Mouse (Mus musculus): ENCODE results near the gene Wee2. TPM values are rescaled to one million over a fixed set of nuclear protein-coding genes. Genes with fewer than 3 reads are reported as not detected.

The Wee2 gene
- not detected for total RNA-seq (2021)
- long read RNA-seq = 0 reads

- no peak for DNase-seq (ENCODE audit: low spot score in 2 of 2)
These were observed at the start of gene Wee2 for GRCm38 (mm10) chr6:40438936-40439335. Gene Wee2 (plus strand): TSS chr6:40439088.

GRCm38 (mm10) chr6:40390975-40391374 lies 47.9 kb upstream of the Wee2 start:
- no peak for DNase-seq (ENCODE audit: low spot score in 2 of 2)

DNA sequence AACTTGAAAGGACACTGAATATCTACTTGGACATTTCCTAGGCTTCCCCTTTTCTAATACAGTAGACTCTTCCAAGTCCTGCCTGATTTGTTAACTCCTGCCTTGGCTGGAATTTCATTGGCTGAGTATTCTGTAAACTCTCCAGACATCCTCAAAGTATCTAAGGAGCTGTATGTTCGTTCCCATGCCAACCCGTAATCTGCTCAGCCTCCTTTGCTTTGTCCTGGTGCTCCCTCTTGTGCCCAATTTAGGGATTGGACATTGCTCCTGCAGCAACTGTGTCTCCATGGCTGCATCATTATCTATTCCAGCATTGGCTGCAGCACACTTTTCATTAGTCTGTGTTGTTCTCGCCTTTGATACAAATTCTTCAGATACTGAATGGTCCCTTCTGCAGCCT lies 45.7 kb upstream of the Wee2 start:
- DNase-seq (ENCODE audit: low spot score in 2 of 2) = peak; percentile 85 to 90

GRCm38 (mm10) chr6:40402031-40402430 lies 36.9 kb upstream of the Wee2 start:
- no peak for DNase-seq (ENCODE audit: low spot score in 2 of 2)

GRCm38 (mm10) chr6:40403640-40404285 lies 35.1 kb upstream of the Wee2 start:
- no peak for DNase-seq (ENCODE audit: low spot score in 2 of 2)

- no peak for DNase-seq (ENCODE audit: low spot score in 2 of 2)
These were observed 27.8 kb upstream of the Wee2 start for GRCm38 (mm10) chr6:40411085-40411484.

DNA sequence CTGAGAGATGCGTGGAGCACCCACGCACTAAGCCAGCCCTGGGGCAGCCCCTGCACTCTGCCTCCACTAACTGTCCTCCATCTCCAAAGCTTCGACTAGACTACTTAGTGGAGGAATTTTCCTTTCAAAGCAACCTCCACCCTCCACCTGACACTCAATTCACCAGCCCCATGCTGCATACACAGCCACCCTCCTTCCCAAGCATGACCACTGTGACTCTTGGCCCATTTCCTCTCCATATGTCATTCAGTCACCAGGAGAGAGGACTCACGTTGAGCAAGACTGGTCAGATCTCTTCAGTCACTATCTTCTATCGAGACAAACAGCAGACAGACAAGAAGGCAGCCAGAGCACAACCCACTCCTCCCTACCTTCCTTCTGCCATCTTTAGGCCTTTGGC lies 25.8 kb upstream of the Wee2 start:
- DNase-seq (ENCODE audit: low spot score in 2 of 2) = no peak

- DNase-seq (ENCODE audit: low spot score in 2 of 2) = no peak
These were observed 25.3 kb upstream of the Wee2 start for GRCm38 (mm10) chr6:40413565-40413964.

GRCm38 (mm10) chr6:40415799-40416198 lies 23.1 kb upstream of the Wee2 start:
- no peak for DNase-seq (ENCODE audit: low spot score in 2 of 2)

GRCm38 (mm10) chr6:40418386-40418785 lies 20.5 kb upstream of the Wee2 start:
- DNase-seq (ENCODE audit: low spot score in 2 of 2) = no peak

DNA sequence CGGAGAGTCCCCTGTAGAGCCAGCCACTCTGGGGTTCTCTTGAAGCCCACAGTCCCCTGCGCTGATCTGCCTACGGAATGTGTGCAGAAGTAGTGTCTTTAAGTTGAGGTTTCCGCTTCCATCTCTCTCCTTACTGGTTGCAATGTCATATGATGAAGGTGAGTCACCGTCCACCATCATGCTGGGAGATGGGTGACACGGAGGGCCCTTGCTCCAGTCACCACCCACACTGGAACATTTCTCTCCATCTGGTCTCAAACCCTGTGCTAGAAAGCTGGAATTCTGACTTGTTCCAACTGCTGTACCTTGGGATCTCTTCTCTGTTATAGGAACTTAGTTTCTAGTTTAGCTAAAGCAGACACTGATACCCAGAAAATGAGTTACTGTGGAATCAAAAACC lies 17.8 kb upstream of the Wee2 start:
- no peak for DNase-seq (ENCODE audit: low spot score in 2 of 2)

DNA sequence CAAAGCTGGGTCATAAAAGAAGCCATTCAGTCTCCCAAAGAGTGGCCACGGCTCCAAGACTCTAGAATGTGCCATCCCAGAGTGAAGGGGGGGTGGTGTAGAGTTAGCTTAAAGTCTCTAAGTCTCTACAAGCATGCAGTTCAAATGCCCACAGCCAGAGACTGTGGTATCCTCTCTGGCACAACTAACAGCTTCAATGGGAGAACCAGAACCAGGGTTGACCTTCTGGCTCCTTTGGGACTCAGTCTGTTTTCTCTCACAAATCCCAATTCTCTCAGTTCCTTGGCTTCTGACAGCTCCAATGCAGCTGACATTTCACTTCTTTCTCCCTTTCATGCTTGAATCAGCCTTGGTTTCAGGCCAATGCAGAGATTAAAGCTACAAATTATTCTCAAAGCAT lies 15.9 kb upstream of the Wee2 start:
- DNase-seq (ENCODE audit: low spot score in 2 of 2) = no peak

GRCm38 (mm10) chr6:40423774-40424173 lies 15.1 kb upstream of the Wee2 start:
- peak in 1 of 2 experiments; percentile 48 for DNase-seq (ENCODE audit: low spot score in 2 of 2)

GRCm38 (mm10) chr6:40427441-40427840 lies 11.4 kb upstream of the Wee2 start:
- DNase-seq (ENCODE audit: low spot score in 2 of 2) = no peak

DNA sequence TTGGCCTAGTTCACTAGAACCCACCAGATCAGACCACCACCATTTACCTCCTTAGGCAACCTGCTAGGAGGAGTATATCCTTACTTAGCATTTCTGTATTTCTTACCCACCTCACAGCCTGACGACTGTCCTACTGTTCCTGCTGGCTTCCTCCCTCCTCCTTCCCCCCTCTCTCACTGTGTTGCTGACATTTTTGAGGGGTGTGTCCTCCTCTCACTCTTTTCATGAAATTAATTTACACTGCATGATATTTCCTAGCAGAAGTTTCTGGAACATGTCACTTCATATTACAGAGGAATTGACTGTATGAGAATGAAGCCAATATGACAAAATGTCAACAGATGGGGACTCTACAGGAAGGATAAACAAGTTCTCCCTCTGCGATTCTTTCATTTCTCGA lies 10.2 kb upstream of the Wee2 start:
- DNase-seq (ENCODE audit: low spot score in 2 of 2) = no peak

DNA sequence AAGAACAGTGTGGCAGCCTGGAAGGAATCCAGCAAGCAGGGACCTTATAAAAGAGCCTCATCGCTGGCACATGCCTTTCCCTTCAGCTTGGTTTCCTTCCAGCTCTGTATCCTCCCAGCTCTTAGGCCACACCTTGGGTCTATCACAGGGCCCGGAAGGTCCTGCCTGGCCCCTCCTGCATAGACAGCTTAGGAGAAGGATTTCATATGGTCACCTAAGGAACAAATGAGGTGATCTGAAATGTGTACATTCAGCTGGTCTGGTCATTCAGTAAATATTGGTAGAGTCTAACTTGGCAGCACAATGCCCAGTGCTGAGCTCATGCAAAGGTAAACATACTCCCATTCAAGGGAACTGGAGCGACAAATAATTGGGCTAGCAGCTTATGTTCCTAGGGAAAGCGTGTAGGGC lies 9.4 kb upstream of the Wee2 start:
- DNase-seq (ENCODE audit: low spot score in 2 of 2) = no peak

- DNase-seq (ENCODE audit: low spot score in 2 of 2) = no peak
These were observed 8.6 kb upstream of the Wee2 start for GRCm38 (mm10) chr6:40430251-40430650.

DNA sequence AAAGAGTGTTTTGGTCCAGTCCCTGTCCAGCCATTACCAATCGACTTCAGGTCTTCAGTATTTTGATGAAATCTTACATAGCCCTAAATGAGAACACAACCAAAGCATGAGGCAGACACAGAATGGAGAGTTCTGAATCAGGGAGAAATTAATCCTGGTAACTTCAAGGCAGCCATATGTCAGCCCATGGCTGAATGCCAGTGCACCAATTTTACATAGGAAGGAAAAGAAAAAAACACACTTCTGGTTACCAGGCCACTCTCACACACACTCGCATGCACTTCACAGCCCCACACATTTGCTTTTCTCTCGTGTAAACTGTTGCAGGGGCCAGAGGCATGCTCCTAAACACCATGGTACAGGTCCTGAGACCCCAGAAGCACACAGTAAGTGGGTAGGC lies 8.0 kb upstream of the Wee2 start:
- DNase-seq (ENCODE audit: low spot score in 2 of 2) = no peak

DNA sequence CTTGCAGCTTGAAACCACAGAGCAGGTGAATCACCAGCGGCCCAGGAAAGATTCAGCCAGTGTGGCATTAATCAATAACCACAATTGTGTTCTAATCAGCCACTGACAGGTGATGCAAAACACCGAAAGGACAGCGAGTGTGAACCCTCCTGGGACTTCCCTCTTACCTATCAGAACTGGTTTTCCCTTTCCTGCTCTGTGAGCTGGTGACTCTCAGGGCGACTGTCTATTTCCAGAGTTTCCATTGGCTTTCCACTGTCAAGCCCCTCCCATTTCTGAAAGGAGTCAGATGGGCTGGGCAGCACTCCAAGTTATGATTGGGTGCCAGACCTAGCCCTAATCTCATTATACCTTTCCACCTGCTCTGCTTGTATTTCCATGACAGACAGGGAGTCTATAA lies 7.5 kb upstream of the Wee2 start:
- peak in 1 of 2 experiments; percentile 52 for DNase-seq (ENCODE audit: low spot score in 2 of 2)

- no peak for DNase-seq (ENCODE audit: low spot score in 2 of 2)
These were observed 7.1 kb upstream of the Wee2 start for GRCm38 (mm10) chr6:40431812-40432211.

- peak; percentile 72 to 76 for DNase-seq (ENCODE audit: low spot score in 2 of 2)
These were observed 6.3 kb upstream of the Wee2 start for GRCm38 (mm10) chr6:40432346-40433275.

GRCm38 (mm10) chr6:40434697-40435096 lies 4.2 kb upstream of the Wee2 start:
- no peak for DNase-seq (ENCODE audit: low spot score in 2 of 2)
